Mouse (Mus musculus): Measurements from ENCODE around the gene Spata6.

Gene Spata6

DNA sequence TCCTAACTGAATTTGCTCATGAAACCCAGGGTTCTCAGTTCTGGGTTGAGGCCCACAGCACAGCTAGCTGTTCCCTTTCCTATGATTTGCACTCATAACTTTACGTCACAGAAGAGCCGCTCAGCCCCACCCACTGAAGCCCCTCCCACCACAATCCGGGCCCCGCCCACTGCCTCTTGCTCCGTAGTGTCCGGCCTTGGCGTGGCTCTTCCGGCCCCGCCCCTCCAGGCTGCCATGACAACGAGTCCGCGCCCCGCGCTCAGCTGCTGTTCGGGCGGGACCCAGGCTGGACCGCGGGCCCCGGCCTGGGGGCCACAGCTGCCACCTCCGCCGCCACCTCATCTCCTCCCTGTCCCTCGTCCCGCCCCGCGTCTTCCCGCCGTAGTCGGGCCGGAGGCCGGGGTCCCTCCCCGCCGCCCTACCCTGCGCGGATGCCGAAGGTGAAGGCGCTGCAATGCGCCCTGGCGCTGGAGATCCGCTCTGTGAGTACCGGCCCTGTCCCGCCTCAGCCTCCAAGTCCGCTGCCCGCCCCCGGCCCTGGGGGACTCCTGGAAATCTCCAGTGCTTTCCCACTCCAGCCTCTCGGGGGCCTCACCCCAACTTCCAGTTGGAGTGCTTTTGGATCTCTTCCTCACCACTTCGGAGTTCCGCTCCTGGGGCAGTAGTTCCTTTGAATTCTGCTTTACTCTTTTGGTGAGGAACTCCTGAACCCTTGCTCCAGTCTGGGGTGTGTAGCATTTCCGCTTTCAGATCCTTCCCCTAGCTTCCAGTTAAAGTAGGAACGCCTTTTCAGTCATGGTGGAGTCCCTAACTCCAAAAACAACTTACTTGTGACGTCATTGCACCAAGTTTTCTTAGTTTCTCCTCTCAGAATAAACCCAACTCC, at the start of gene Spata6:
Spata6 (plus strand) TSS at position 209 of the 886 bp plus-strand sequence.
- peak; percentile 79 for DNase-seq (ENCODE audit: low spot score)

DNA sequence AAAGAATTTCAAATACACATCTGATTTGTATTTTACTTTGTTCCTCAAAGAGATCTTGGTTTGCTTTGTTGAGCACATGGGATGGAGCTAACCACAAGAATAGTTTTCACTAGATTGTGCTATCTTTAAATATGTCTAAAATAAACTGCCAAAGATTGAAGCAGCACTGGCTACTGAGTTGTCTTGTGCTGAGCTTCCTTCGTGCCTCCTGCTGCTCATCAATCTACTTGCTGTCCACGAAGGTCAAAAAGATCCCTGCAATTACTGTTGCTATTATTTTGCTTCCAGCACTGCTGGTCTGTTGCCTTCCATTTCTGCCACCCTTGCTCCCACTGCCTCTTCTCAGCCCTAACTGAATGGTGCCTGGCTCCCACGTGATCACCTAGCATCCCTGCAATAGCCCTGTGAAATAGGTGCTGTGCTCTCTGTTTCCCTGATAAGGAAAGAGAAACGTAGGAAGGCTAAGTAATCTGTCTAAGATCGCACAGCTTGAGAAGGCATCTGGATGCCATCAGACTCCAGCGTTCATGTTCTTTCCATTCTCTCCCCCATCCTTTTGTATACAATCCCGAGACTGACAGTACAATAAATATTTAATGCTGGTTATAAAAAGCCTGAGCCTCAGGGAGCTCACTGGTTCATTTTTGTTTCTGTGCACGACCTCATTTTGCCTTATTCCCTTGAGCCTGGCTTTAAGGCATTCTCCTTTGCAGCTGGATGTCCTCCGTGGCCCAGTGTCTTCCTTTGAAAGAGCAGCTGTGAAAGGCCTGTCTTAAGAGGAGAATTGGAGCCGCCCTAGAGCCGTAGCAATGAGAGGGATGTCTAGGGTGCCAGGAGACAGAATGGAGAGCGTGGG, 49.0 kb upstream of the Spata6 start:
- DNase-seq (ENCODE audit: low spot score) = no peak

DNA sequence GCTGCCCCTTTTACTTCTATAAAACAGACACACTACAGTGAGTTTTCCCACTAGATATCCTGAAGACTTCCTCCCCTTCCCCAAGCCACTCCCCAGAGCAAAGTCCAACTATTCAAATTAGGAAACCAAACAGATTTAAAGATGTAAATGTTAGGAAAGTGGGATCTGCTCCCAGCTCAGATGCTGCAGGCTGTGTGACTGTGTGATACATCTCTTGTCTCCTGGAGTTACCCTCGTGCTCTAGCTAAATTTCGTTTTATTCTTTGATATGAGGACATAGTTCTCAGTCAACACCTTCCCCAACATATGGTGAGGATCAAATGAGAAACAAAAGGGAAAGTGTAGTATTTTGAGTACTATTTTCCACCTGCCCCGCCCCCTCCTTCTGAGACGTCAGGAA, 48.3 kb upstream of the Spata6 start:
- DNase-seq (ENCODE audit: low spot score) = no peak

DNA sequence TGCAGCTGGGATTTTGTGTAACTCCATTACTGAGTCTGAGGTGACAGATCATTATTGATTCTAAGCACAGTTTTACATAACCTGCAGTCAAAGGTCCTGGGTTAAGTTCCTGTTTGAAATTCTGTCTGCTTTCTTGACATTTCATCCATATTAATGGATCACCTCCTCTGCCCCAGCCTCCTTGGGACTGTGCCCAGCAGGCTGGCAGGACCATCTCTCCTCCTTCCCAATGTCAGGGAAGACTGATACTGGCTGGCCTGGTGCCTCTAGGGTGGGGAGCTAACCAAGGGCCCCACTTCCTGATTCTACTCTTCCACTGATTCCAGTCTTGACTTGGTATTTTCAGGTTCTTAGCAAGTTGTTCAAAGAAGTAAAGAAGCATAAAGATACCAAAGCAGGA, 45.9 kb upstream of the Spata6 start:
- DNase-seq (ENCODE audit: low spot score) = no peak

DNA sequence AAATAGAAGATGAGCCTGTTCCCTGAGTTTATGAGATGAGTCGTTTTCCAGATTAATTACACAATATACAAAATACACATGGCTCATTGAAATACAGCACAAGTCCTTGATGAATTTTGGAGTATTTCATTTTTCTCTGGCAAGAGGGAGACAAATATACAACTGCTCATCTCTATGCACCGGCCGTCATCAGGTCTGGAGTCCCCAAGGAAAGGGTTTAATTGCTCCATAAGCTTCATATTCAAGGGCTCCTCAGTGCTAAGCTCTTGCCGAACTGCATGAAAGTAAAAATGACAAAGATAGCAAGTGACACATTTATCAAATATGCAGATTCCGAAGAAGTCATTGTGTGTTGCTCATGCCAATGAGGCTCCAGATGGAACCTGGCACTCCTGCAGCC, 37.9 kb upstream of the Spata6 start:
- DNase-seq (ENCODE audit: low spot score) = no peak

DNA sequence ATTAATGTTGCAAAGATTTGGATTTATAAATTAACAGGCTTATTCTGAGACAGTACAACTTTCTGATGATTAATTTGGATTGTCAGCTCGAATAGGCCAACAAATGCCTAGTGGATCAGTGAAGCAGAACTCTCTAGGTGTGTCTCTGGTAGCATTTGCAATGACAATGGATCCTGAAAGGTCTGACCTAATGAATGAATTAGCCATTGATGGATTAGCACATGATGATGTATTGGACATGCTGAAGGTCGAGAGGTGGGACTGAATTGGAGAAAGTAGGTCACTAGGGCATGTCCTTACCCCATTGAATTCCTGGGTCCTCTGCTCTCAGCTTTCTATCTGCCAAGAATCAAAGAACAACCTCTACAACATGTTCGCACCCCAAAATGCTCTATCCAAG, 37.0 kb upstream of the Spata6 start:
- no peak for DNase-seq (ENCODE audit: low spot score)

DNA sequence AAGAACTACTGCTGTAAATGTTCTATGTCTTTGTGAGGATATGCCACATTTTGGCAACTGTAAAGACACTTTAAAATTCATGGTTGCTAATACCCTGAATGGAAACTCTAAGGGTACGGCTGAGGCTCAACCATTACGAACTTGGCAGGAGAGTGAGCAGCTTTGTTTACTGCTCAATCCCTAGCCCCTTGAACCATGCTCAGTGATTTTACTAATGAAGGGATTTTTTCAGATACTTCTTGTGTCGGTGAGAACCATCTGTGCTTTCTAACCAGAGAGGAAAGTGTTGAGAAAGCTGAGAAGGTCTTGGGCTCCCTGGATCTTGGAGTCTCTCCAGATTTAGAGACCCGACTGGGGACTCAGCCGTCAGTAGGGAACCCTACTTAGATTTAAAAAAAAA, 35.9 kb upstream of the Spata6 start:
- no peak for DNase-seq (ENCODE audit: low spot score)

DNA sequence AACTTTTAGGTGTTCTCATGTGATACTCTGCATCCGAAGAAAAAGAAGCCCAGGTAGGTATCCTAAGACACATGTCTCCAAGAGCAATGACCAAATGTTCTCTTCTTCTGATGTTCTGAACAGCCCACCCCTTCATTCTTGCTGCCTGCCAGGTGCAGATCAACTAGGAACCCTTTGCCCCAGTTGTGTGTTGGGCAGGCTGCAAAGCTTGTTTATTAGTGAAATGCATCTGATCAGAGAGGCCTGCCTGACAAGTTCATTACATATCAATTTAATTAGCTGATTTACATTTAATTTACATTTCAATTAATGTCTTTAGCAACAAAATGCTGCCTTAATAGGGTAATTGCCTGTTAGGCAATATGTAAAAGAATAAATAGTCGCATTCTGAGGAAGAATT, 33.8 kb upstream of the Spata6 start:
- DNase-seq (ENCODE audit: low spot score) = no peak

DNA sequence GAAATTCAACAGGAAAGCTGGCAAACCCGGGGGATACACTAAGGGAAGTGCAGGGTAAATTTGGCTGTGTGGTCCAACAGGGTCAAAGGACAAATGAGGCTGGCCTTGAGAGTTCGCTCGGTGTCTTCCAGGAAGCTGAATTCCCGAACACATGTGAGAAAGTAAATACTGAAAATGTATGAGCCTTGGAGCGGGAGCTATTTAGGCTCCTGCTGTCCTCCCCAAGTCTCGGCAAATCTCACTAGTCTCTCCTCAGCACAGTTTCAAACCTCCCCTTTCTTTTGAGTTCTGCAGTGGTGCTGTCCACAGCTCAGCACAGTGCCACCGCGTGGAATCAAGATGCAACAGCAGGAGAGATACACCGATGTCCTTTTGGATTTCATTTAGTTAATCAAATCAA, 32.8 kb upstream of the Spata6 start:
- DNase-seq (ENCODE audit: low spot score) = peak; percentile 8

DNA sequence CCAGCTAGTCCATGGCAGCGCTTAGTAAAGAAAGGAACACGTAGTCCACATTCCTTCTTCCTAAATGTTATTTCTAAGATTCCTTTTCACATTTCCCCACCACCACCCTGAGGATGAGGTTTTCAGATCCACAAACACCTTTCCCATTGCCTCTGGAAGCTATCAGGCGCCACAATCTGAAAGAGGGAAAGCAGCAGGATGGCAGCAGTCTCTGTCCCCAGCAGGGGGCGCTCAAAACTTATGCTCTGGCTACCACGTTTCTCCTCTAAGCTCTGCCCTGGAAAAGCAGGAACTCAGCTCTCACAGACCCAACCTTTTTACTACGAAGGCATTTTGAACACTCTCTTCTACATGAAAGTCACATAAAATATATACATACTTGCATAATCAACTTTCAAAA, 32.2 kb upstream of the Spata6 start:
- DNase-seq (ENCODE audit: low spot score) = peak; percentile 4

DNA sequence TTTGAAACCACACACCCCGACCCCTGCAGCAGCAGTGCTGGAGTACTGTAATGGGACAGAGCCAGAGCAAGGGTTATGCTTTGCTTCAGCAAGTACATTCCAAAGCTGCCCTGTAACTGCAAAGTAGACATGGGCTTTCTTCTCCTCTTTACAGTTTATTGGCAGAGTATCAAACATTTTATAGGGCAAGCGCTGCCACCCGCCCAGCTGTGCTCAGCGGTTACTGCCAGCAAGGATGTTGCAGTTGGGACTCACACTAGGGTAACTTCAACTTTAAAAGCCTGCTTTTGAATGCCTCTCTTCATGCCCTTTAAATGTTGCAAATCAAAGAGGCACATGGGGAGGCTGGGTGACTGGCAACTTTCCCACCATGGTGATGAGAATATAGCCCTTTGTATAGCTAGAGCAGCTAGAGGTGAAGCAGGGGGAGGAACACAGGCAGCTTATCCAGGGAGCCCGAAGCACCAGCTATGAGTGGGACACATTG, 28.7 kb upstream of the Spata6 start:
- DNase-seq (ENCODE audit: low spot score) = no peak

DNA sequence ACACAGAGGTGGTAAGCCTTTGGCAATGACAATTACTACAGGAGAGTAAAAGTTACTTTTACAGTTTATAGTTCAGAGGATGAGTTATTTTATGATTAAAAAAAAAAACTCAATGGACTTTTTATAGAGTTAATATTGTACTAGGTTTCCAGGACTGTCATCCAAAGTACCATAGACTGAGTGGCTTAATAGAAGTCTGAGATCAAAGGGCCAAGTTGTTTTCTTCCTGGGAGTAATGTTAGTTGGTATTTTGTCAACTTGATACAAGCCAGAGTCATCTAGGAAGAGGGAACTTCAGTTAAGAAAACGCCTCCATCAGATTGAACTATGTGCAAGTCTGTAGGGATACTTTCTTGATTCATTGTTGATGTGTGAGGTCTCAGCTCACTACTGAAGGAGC, 18.4 kb upstream of the Spata6 start:
- DNase-seq (ENCODE audit: low spot score) = no peak

DNA sequence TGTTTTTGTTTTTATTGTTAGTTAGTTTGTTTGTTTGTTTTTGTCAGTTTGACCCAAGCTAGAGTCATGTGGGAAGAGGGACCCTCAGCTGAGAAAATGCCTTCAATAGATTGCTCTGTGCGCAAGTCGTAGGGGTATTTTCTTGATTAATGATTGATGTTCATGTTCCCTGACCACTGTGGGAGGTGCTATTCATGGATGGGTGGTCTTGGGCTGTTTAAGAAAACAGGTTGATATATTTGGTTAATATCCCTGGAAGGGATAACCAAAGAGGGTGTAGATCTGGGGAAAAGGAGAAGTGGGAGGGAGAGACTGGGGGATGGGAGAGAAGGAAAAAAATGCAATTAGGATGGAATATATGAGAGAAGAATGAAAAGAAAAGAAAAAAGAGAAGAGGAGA, 15.7 kb upstream of the Spata6 start:
- no peak for DNase-seq (ENCODE audit: low spot score)

DNA sequence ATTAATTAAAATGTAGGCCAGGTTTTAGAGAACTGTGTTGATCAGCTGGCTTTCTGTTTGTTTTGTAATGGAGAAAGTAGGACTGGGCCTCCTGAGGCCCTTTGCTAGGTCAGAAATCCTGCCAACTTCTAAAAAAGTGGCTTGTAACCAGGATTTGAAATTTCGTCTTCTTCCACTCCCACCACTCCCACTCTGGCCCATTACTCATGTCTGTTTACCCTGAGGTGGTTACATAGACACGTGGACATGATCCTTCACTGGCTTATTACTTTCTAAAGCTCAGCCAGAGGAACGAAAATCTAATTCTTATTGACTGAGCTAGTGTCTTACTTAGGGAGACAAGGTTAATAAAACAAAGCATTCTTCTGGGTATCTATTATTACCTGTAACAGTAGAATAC, 14.8 kb upstream of the Spata6 start:
- DNase-seq (ENCODE audit: low spot score) = no peak

DNA sequence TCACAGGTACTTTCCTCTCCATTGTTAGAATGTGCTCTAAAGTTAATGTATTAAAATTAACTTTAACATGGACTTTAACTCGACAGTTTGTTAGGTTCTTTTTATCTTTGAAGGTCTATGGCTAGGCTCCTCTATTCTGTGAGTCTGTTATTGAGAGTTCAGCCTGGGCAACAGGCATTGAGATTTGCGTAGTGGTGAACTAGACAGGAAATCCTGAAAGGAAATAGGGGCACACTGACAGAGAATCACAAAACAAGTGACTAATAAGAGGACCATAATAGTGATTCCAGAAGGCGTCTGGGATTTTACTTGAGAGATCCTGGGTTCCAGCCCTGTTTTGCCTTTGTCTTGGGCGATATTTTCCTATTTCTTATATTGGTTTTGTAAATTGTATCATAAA, 488 bp upstream of the Spata6 start:
- no peak for DNase-seq (ENCODE audit: low spot score)

DNA sequence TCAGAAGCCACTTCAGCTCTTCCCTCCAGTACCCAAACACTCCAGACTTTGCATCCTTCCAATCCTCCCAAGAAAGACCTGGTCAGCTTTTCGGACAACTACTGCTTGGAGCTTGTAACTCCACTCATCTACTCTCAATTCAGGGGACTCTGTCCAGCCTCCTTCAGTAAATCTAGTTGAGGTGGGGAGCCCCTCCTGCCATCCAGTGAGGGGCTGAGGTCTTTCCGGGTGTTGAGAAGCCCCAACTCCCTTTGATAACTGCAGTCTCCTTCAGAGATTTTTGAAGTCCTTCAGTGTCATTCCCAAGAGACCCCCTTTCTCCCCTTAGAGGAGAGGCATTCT, 849 bp downstream of the Spata6 start:
- no peak for DNase-seq (ENCODE audit: low spot score)

DNA sequence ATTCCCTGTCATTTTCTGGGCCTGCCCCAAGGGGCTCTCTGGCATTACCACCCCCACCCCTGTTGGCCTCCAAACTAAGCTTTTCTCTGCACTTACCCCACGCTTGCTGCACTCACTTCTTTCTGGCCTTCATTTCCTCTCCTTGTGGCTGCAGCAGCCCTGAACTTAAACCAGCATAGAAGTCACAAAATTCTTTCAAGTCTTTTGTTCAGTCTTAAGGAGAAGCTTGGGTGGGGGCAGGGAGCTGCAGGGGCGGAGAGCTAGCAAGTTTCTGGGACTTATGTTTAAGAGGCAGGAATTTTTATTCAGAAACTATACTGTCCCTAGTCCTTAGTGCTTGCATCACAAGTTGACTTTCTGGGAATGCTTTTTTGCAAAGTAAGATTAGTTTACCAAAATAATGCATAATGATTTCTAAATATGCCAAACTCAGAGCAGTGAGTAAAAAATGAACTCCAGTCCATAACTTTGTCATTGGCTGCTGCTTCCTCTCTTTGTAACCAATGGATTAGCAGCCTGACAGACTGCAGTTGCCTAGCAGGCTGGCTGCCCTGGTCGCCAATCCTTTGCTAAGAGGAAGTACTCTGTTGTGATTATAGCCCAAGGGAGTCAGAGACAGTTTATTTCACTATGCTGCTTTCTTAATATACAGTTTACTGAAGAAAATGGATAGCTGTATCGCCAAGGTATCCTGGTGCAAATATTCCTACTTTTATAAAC, 1.5 kb downstream of the Spata6 start:
- DNase-seq (ENCODE audit: low spot score) = no peak

DNA sequence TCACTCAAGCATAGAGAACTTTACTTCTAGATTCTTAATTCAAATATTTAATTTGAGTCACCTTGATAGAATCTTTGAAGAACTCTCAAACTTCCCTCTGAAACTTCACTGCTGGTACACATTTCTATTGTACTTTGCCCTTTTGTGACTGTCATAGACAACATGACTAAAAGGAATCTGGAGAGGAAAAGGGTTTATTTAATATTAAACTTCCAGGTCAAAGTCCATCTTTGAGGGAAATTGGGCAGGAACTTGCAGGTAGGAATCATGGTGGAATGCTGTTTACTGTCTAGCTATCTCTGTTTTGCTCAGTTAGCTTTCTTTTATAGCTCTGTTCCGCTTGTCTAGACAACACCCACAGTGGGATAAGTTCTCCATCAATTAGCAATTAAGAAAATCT, 17.8 kb downstream of the Spata6 start:
- no peak for DNase-seq (ENCODE audit: low spot score)

DNA sequence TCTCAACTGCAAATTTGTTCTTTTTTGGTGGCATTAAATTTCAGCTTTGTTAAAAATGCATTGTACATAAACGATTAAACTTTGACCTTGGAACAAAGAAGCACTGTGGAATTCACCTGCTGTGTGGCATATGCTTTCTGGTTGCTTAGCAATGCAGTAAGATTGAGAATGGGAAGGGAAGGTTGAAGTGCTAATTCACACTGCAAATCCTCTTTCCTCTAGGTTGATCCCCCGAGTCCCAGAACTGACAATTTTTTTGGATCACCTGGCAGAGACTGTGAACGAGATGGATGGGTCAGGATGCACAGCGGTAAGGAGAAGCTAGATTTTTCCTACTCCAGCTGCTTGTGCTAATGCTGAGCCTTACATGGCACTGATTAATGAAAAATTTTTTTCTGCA, 60.7 kb downstream of the Spata6 start:
- DNase-seq (ENCODE audit: low spot score) = no peak

DNA sequence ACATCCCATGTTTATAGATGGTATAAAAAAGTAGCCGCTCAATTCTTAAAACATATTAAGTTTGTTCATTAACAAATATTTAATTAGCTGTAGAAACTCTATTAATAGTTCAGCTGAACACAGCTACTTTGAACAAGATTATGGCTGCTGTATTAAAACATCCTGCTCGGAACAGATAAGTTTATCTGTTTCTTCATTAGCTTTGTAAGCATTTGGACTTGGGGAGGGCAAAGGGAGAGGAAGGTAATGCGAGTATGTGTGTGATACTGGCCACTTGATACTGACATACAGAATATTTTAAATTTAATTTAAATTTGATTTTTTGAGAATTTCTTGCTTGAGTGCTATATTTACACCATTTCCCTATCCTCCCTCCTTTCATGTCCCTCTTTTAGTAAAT, 80.1 kb downstream of the Spata6 start:
- DNase-seq (ENCODE audit: low spot score) = no peak

DNA sequence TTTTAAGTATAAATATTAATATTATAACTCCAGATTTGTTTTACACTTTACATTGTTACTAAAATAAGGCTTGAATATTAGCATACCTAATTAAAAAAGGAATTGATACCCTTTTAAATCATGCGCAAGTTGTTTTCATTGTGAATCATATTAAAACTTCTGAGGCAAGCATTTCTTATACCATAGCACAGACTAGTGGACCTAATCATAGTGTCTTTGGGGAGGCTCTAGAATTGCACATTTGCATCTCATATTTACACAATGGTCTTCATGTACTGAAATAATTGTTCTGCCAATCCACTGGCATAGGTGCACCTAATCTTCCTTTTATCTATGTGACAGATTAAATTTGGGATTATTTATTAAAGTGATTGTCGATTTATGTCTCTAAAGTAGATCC, 83.4 kb downstream of the Spata6 start:
- DNase-seq (ENCODE audit: low spot score) = no peak

DNA sequence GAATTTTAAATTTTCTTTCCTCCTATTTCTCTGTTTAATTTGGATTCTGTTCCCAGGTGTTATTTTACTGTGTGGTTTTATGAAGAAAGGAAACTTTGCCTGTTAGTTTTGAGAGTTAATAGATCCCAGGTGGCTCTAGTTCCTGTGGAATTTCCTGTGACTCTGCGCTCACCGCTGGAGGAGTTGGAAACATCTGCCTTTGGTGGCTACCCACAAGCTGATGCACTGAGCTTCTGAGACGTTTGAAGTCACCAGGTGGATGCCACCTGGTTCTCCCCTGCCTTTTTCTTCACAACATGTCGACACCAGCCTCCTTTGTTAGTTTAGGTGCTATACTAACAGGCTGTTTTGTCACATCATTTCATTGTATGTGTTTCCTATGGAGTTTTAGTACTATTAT, 97.7 kb downstream of the Spata6 start:
- no peak for DNase-seq (ENCODE audit: low spot score)

DNA sequence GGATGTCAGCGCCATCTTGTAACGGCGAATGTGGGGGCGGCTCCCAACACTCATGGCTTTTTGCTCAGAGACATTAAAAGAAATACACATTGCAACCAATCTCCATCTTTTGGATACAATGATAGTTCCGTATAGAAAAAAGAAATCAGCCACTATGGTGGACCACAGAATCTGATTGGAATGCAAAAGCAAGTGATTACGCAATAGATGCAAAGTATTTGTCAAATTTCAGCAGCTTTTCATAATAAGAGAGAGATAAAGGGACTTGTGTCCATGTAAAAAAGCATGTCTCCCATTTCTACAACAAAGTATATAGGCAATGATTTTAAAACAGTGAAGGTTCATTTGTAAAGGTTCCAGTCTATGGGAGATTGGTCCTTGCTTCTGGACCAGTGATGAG, 119.1 kb downstream of the Spata6 start:
- no peak for DNase-seq (ENCODE audit: low spot score)
